Mouse (Mus musculus): ENCODE measurements around the gene Ppp1r9a. TPM values are rescaled to one million over a fixed set of nuclear protein-coding genes. Genes with fewer than 3 reads are reported as not detected.
"Not testable (repeated sequence)": the region's sequence is repeated elsewhere in the genome, so short reads cannot be mapped to it uniquely, and the experiment has no call there.

Ppp1r9a gene
- polyA plus RNA-seq, 2 experiments, result 2.6 to 3.0 TPM

DNA sequence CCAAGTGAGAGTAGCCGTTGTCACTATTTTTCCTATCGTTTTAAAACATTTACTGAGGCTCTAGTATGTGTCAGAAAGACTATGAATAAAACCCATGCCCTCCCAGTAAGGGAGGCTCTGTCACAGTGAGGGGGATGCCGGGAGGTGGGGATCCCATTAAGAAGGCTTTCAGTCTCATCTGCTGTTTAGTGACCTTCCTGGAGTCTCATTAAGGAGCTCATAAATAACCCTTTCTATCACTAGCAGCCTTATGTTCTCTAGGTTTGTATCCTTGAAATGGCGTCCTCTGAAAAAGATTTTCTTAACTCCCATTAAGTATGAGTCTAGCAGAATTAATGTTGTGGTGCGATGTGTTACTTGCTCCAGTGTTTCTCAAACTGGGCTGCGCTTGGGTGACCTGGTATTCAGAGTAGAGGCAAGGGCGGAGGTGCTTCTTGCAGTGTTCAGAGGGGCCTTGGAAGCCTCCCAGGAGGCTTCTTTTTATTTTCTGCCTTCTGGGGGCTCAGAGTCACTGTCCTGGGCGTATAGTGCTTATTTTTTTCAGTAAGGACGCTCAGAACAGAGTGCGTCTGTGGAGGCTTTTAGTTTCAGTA is 7.4 kb downstream of the Ppp1r9a start:
- no peak overlapping the region for H3K27ac ChIP-seq
- DNase-seq (ENCODE audit: low read depth in 3 of 3, low spot score in 3 of 3) (no peak), ATAC-seq (ENCODE audit: insufficient read depth) (no peak)
- H3K4me3 ChIP-seq (ENCODE audit: insufficient read depth in 1 of 2, low read depth in 2 of 2, low read length in 2 of 2), result no peak overlapping the region
- H3K27me3 ChIP-seq (ENCODE audit: control insufficient read depth, insufficient read depth, low read length), result no peaks in the 10 kb centered on the region
- H3K9me3 ChIP-seq (ENCODE audit: control insufficient read depth, low read length), result no peaks in the 10 kb centered on the region
- no peaks in the 10 kb centered on the region for H3K36me3 ChIP-seq (replicated peaks; ENCODE audit: control insufficient read depth, insufficient read depth, low read depth)
- 67% methylated on average over 10 of the region's 10 CpGs for WGBS (ENCODE audit: insufficient replicate concordance)
- no peak overlapping the region for H3K9ac ChIP-seq (replicated peaks)
- no peaks in the 10 kb centered on the region for H3K4me1 ChIP-seq (replicated peaks; ENCODE audit: control insufficient read depth in 2 of 2, insufficient read depth in 2 of 2, low read length in 1 of 2)
- H3K4me2 ChIP-seq (ENCODE audit: low read depth), result no peak overlapping the region
- TF ChIP-seq CTCF (IDR thresholded peaks at IDR 0.05; ENCODE audit: low read depth) (no peak), EP300 (IDR thresholded peaks at IDR 0.05; ENCODE audit: low read depth) (no peak)

DNA sequence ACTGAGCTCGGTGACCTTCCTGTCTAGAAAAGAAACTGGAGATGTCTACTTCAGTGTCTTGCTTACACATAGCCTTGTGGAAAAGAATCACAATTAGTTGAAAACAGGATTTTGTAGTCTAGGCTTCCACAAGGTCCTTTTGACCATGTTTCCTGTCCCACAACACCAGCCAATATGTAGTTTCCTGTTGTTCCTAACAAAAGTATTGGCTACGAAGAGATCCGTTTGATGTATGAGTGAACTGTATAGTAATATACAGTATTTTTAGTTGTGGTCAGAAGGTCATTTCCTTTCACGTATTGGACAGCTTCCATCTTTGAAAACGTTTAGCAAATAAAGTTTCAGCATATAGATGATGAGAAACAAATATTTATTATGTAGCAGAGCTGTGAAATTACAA is 15.8 kb downstream of the Ppp1r9a start:
- H3K4me1 ChIP-seq (replicated peaks; ENCODE audit: control insufficient read depth in 2 of 2, insufficient read depth in 2 of 2, low read length in 1 of 2), result no peaks in the 10 kb centered on the region
- TF ChIP-seq CTCF (IDR thresholded peaks at IDR 0.05; ENCODE audit: low read depth), result no peak
- no peak for TF ChIP-seq EP300 (IDR thresholded peaks at IDR 0.05; ENCODE audit: low read depth)
- no peak overlapping the region for H3K27ac ChIP-seq
- WGBS (ENCODE audit: insufficient replicate concordance), result 50% methylated on average over 5 of the region's 5 CpGs
- no peak overlapping the region for H3K4me3 ChIP-seq (ENCODE audit: insufficient read depth in 1 of 2, low read depth in 2 of 2, low read length in 2 of 2)
- H3K9me3 ChIP-seq (ENCODE audit: control insufficient read depth, low read length), result no peaks in the 10 kb centered on the region
- DNase-seq (ENCODE audit: low read depth in 3 of 3, low spot score in 3 of 3), result no peak
- no peak overlapping the region for H3K9ac ChIP-seq (replicated peaks)
- no peak overlapping the region for H3K4me2 ChIP-seq (ENCODE audit: low read depth)
- H3K27me3 ChIP-seq (ENCODE audit: control insufficient read depth, insufficient read depth, low read length), result no peaks in the 10 kb centered on the region
- H3K36me3 ChIP-seq (replicated peaks; ENCODE audit: control insufficient read depth, insufficient read depth, low read depth), result no peaks in the 10 kb centered on the region
- no peak for ATAC-seq (ENCODE audit: insufficient read depth)

DNA sequence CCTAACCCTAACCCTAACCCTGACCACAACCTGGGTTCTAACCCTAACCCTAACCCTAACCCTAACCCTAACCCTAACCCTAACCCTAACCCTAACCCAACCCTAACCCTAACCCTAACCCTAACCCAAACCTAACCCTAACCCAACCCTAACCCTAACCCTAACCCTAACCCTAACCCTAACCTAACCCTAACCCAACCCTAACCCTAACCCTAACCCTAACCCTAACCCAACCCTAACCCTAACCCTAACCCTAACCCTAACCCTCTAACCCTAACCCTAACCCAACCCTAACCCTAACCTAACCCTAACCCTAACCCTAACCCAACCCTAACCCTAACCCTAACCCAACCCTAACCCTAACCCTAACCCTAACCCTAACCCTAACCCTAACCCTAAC is 21.1 kb downstream of the Ppp1r9a start:
- not testable (repeated sequence) for H3K9ac ChIP-seq (replicated peaks); H3K27ac ChIP-seq; H3K27me3 ChIP-seq (ENCODE audit: control insufficient read depth, insufficient read depth, low read length); H3K4me1 ChIP-seq (replicated peaks; ENCODE audit: control insufficient read depth in 2 of 2, insufficient read depth in 2 of 2, low read length in 1 of 2); H3K4me3 ChIP-seq (ENCODE audit: insufficient read depth in 1 of 2, low read depth in 2 of 2, low read length in 2 of 2); H3K9me3 ChIP-seq (ENCODE audit: control insufficient read depth, low read length); H3K4me2 ChIP-seq (ENCODE audit: low read depth); H3K36me3 ChIP-seq (replicated peaks; ENCODE audit: control insufficient read depth, insufficient read depth, low read depth); DNase-seq (ENCODE audit: low read depth in 3 of 3, low spot score in 3 of 3)
- peak; percentile 72 for ATAC-seq (ENCODE audit: insufficient read depth)

DNA sequence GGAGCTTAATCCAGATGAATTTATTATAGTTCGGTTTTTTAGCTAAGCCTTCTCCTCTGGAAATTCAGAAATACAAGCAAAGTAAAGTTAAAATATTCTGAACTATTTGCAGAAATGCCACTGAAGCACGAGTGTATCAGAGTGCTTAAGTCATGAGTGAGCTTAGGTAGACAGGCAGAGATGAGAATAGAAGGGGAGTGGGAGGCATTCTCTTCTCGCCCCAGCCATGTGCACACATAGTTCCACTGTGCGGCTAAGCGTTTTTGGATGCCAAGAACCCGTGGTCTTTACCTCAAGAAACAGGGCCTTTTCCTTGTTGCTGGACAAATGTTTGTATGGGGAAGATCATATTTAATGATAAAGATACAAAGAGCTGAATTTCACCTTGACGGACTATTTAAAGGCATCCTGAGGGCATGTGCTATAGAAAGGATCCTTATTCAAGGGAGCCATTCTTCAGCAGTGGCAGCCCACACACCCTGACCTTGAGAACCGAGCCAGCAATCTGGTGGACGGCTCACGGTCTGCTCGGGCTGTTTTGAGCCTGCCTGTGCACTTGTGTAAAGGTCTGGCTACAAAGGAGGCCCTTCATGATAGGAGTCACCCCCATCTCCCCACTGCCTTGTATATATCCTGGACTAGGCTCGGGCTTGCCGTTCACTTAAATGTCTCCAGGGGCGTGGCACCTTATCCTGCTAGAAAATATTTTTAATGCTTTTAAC is 23.4 kb downstream of the Ppp1r9a start:
- no peaks in the 10 kb centered on the region for H3K36me3 ChIP-seq (replicated peaks; ENCODE audit: control insufficient read depth, insufficient read depth, low read depth)
- H3K9me3 ChIP-seq (ENCODE audit: control insufficient read depth, low read length), result no peaks in the 10 kb centered on the region
- no peak overlapping the region for H3K9ac ChIP-seq (replicated peaks)
- DNase-seq (ENCODE audit: low read depth in 3 of 3, low spot score in 3 of 3) (no peak), ATAC-seq (ENCODE audit: insufficient read depth) (no peak)
- H3K27ac ChIP-seq, result no peak overlapping the region
- TF ChIP-seq EP300 (IDR thresholded peaks at IDR 0.05; ENCODE audit: low read depth) (no peak), CTCF (IDR thresholded peaks at IDR 0.05; ENCODE audit: low read depth) (no peak)
- no peaks in the 10 kb centered on the region for H3K4me1 ChIP-seq (replicated peaks; ENCODE audit: control insufficient read depth in 2 of 2, insufficient read depth in 2 of 2, low read length in 1 of 2)
- no peak overlapping the region for H3K4me2 ChIP-seq (ENCODE audit: low read depth)
- H3K27me3 ChIP-seq (ENCODE audit: control insufficient read depth, insufficient read depth, low read length), result no peaks in the 10 kb centered on the region
- 66% methylated on average over 14 of the region's 14 CpGs for WGBS (ENCODE audit: insufficient replicate concordance)
- H3K4me3 ChIP-seq (ENCODE audit: insufficient read depth in 1 of 2, low read depth in 2 of 2, low read length in 2 of 2), result no peak overlapping the region

DNA sequence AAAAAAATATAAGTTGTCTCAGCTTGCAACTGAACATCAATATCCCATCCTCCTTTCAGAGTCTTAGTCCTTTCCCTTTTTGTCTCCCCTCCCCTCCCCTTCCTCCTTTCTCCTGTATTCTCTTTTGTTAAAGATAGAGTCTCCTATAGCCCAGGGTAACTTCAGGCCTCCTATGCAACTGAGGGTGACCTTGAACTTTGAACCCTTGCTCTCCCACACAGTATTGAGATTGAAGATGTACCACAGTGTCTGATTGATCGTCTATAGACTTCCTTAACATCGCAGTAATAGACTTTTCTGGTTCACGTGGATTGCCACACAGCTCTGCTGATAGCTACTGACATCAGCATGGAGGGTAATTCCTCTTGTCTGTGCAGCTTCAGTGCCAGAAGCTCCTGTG is 27.6 kb downstream of the Ppp1r9a start:
- WGBS (ENCODE audit: insufficient replicate concordance), result 74% methylated on average over 3 of the region's 3 CpGs
- H3K27me3 ChIP-seq (ENCODE audit: control insufficient read depth, insufficient read depth, low read length), result no peaks in the 10 kb centered on the region
- H3K4me2 ChIP-seq (ENCODE audit: low read depth), result no peak overlapping the region
- no peaks in the 10 kb centered on the region for H3K9me3 ChIP-seq (ENCODE audit: control insufficient read depth, low read length)
- H3K9ac ChIP-seq (replicated peaks), result no peak overlapping the region
- no peak overlapping the region for H3K27ac ChIP-seq
- no peak for DNase-seq (ENCODE audit: low read depth in 3 of 3, low spot score in 3 of 3)
- H3K4me1 ChIP-seq (replicated peaks; ENCODE audit: control insufficient read depth in 2 of 2, insufficient read depth in 2 of 2, low read length in 1 of 2), result no peaks in the 10 kb centered on the region
- H3K4me3 ChIP-seq (ENCODE audit: insufficient read depth in 1 of 2, low read depth in 2 of 2, low read length in 2 of 2), result no peak overlapping the region
- no peaks in the 10 kb centered on the region for H3K36me3 ChIP-seq (replicated peaks; ENCODE audit: control insufficient read depth, insufficient read depth, low read depth)
- TF ChIP-seq EP300 (IDR thresholded peaks at IDR 0.05; ENCODE audit: low read depth), result no peak
- no peak for TF ChIP-seq CTCF (IDR thresholded peaks at IDR 0.05; ENCODE audit: low read depth)
- no peak for ATAC-seq (ENCODE audit: insufficient read depth)
